Mouse (Mus musculus): ENCODE results near the gene Hectd4. TPM values are rescaled to one million over a fixed set of nuclear protein-coding genes. Genes with fewer than 3 reads are reported as not detected.
"Not testable (repeated sequence)": the region's sequence is repeated elsewhere in the genome, so short reads cannot be mapped to it uniquely, and the experiment has no call there.

Gene Hectd4
- polyA plus RNA-seq, 1 experiment from 2014 or later: 5.5 TPM

DNA sequence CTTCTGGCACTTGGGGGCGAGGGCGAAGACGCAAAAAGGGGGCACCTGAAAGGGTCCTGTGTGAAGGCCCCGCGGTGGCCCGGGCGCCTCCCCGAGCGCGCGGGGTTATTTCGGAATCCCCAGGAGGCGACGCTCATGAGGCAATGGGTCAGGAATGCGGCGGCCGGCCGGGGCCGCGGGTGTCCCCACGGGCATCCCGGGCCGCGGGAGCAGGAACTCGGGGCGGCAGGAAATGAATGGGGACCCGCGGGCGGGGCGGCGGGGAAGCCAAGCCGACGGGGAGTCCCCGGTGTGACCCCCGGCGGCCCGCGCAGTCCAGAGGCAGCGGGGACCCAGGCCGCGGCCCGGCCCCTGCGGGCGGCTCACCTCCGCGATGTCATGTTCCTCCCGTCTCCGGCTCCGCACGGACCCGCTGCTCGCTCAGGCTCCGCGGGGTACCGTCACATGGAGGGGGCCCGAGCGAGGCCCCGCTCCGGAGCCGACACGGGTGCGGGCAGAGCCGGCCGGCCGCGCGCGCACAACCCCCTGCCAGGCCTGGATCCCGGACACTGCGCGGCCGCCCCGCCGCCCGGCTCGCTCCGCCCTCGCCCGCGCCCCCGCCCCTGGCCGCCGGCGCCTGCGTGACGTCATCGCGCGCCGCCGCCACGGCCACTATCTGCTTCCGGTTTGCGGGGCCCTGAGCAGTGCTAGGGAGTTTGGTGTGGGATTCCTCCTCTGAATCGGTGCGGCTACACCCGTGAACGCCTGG is 29.0 kb upstream of the Hectd4 start, which contains the start of gene Ptpn11:
TSS of gene Ptpn11 (minus strand) at position 562 of the 748 bp plus-strand sequence.
- Histone ChIP-seq H3K9me3 (replicated peaks) (no peaks in the 10 kb centered on the region), H3K36me3 (no peaks in the 10 kb centered on the region), H3K9ac (peak within 1 kb of the TSS; percentile 92), H3K4me3 (replicated peaks) (peak within 1 kb of the TSS; percentile 93), H3K4me1 (peaks cover 38% of the 10 kb centered on the region), H3K27ac (replicated peaks) (peak within 1 kb of the TSS; percentile 87), H3K4me2 (replicated peaks) (peak within 1 kb of the TSS; percentile 85), H3K27me3 (no peaks in the 10 kb centered on the region)
- under 1% methylated on average over 88 of the region's 98 CpGs for WGBS
- peak; percentile 93 for ATAC-seq (ENCODE audit: insufficient number of reproducible peaks, low FRiP score, low TSS enrichment, low read depth)

DNA sequence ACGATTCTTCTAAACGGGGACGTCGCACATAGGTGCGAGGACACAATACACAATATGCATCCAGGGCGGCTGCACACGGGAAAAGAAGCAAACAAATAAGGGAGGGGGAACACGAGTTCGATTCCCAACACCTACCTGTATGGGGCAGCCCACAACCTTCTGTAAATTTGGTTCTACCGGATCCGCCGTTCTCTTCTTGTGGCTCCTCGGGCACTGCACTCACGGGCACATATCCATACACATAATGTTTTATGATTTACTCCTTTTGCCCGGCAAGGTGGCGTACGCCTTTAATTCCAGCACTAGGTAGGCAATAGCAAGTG is 28.5 kb upstream of the Hectd4 start:
- Histone ChIP-seq H3K27ac (replicated peaks) (peak overlapping the region; percentile 87), H3K27me3 (no peaks in the 10 kb centered on the region), H3K9ac (peak overlapping the region; percentile 75), H3K4me3 (replicated peaks) (peak overlapping the region; percentile 93), H3K4me1 (peaks cover 33% of the 10 kb centered on the region), H3K36me3 (no peaks in the 10 kb centered on the region), H3K9me3 (replicated peaks) (no peaks in the 10 kb centered on the region), H3K4me2 (replicated peaks) (peak overlapping the region; percentile 85)
- ATAC-seq (ENCODE audit: insufficient number of reproducible peaks, low FRiP score, low TSS enrichment, low read depth): no peak; the same call in 1 of the 2 replicates
- WGBS: 8% methylated on average over 17 of the region's 17 CpGs

DNA sequence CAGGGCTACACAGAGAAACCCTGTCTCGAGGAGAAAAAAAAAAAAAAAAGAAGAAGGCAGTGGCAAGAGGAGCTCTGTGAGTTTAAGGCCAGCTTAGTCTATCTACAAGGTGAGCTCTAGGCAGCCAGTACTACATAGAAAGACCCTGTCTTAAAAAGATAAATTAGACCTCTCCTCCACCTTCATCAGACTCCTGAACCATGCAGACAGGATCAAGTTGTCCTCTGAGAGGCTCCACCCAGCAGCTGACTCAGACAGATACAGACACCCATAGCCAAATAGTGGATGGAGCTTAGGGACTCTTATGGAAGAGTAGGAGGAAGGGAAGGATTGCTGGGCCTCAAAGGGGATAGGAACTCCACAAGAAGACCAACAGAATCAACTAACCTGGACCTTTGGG is 25.8 kb upstream of the Hectd4 start:
- H3K4me1 ChIP-seq: peaks cover 13% of the 10 kb centered on the region
- H3K9me3 ChIP-seq (replicated peaks): no peaks in the 10 kb centered on the region
- H3K4me3 ChIP-seq (replicated peaks): no peak overlapping the region
- WGBS: 44% methylated on average over 1 of the region's 1 CpGs
- no peak overlapping the region for H3K27ac ChIP-seq (replicated peaks)
- 0 out of 2 replicates have a peak, but pooled peaks cover 5% of the 10 kb centered on the region for H3K27me3 ChIP-seq
- H3K9ac ChIP-seq: no peak overlapping the region
- ATAC-seq (ENCODE audit: insufficient number of reproducible peaks, low FRiP score, low TSS enrichment, low read depth): no peak
- H3K4me2 ChIP-seq (replicated peaks): no peak overlapping the region
- no peaks in the 10 kb centered on the region for H3K36me3 ChIP-seq

DNA sequence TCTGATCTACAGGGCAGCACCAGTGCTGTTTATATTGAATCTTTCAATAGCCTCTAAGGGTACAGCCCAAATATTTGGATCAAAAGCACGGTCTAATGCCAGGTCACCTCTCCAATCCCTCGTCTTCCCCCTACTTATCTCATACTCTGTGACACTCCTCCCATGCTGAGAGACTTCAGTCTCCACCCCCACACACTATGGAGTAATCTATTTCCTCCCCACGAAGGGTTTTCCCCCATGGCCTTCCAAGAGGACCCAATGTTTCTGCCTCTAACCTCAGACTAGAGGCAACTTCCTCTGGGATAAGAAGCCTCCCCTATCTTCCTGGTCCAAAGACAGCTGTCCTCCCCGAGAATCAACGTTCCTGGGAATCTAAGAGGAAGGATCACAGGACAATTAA is 23.3 kb upstream of the Hectd4 start:
- Histone ChIP-seq H3K4me3 (replicated peaks) (no peak overlapping the region), H3K9me3 (replicated peaks) (no peaks in the 10 kb centered on the region), H3K9ac (no peak overlapping the region), H3K4me2 (replicated peaks) (no peak overlapping the region), H3K36me3 (no peaks in the 10 kb centered on the region), H3K27me3 (peaks cover 11% of the 10 kb centered on the region; the same call in 1 of the 2 replicates), H3K4me1 (0 out of 2 replicates have a peak, but pooled peaks cover under 1% of the 10 kb centered on the region), H3K27ac (replicated peaks) (no peak overlapping the region)
- ATAC-seq (ENCODE audit: insufficient number of reproducible peaks, low FRiP score, low TSS enrichment, low read depth): no peak
- 42% methylated on average over 5 of the region's 5 CpGs for whole genome bisulfite sequencing

DNA sequence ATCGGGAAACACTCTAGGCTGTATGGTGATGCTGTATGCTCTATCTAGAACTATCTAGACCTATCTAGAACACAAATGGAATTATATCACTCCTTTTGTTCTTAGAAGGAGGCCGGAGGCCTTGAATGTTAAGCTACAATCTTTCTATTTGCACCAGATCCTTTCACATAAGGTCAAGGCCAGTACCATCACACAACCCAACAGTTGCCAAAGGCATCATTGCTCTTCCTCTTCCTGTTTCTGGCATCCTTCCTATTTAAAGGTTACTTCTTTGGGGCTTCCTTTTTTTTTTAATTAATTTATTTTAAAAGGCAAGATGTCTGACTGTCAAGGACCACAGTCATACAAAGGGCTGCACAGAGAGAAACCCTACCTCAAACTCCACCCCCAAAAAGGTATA is 22.7 kb upstream of the Hectd4 start:
- Histone ChIP-seq H3K4me1 (no peaks in the 10 kb centered on the region), H3K4me2 (replicated peaks) (no peak overlapping the region), H3K9ac (no peak overlapping the region), H3K27me3 (peaks cover 11% of the 10 kb centered on the region; the same call in 1 of the 2 replicates), H3K4me3 (replicated peaks) (no peak overlapping the region), H3K36me3 (no peaks in the 10 kb centered on the region), H3K9me3 (replicated peaks) (no peaks in the 10 kb centered on the region), H3K27ac (replicated peaks) (no peak overlapping the region)
- 68% methylated on average over 2 of the region's 2 CpGs for WGBS
- ATAC-seq (ENCODE audit: insufficient number of reproducible peaks, low FRiP score, low TSS enrichment, low read depth): no peak

DNA sequence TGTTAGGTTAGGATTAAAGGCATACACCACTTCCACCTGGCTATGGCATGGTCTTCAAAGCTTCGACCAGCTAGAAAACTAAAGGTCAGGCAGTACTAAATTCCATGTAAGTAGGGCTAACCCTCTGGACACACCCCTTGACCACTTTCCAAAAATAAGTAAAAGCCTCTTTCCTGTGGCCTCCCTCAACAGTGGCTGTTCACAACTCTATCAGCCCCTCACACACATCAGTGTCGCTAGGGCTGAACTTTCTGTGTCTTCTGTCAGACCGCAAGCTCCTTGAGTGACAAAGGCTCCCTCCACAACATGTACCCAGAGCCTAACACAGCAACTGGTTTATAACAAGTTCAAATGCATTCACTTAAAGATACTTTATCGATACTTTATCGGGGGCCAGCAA is 21.6 kb upstream of the Hectd4 start:
- no peaks in the 10 kb centered on the region for H3K36me3 ChIP-seq
- no peak overlapping the region for H3K4me3 ChIP-seq (replicated peaks)
- no peak overlapping the region for H3K4me2 ChIP-seq (replicated peaks)
- no peak overlapping the region for H3K9ac ChIP-seq
- no peaks in the 10 kb centered on the region for H3K9me3 ChIP-seq (replicated peaks)
- no peak for ATAC-seq (ENCODE audit: insufficient number of reproducible peaks, low FRiP score, low TSS enrichment, low read depth)
- H3K4me1 ChIP-seq: no peaks in the 10 kb centered on the region
- no peak overlapping the region for H3K27ac ChIP-seq (replicated peaks)
- WGBS: 82% methylated on average over 5 of the region's 5 CpGs
- peaks cover 11% of the 10 kb centered on the region; the same call in 1 of the 2 replicates for H3K27me3 ChIP-seq

DNA sequence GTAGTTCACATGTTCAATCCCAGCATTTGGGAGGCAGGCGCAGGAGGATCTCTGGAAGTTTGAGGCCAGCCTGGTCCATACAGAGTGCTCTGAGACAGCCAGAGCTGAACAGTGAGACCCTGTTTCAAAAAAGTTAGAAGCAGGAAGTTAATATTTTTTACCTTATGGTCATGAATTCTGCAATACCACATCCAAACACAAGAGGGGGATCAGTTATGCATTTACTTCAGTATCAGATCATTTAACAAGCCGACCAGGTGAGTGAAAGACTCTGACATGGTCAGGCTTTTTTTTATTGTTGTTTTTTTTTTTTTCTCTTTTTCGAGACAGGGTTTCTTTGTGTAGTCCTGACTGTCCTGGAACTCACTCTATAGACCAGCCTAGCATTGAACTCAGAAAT is 18.3 kb upstream of the Hectd4 start:
- Histone ChIP-seq H3K9ac (no peak overlapping the region), H3K4me3 (replicated peaks) (no peak overlapping the region), H3K4me1 (peaks cover 14% of the 10 kb centered on the region), H3K4me2 (replicated peaks) (no peak overlapping the region), H3K27ac (replicated peaks) (no peak overlapping the region), H3K36me3 (peaks cover 12% of the 10 kb centered on the region), H3K27me3 (peaks cover 11% of the 10 kb centered on the region; the same call in 1 of the 2 replicates), H3K9me3 (replicated peaks) (no peaks in the 10 kb centered on the region)
- WGBS: 48% methylated on average over 3 of the region's 3 CpGs
- ATAC-seq (ENCODE audit: insufficient number of reproducible peaks, low FRiP score, low TSS enrichment, low read depth): no peak

DNA sequence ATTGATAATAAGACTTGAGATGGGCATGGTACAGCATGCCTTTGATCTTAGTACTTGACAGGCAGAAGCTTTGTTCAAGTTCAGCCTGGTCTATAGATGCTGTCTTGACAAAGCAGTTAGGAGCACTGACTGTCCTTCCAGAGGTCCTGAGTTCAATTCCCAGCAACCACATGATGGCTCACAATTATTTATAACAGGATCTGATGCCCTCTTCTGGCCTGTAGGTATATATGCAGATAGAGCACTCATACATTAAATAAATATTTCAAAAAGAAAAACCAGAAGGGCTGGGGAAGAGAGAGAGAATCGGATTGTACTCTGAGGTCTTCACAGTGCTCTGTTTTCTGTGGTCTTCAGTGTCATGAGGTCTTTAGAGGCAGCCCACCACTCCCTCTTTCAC is 17.6 kb upstream of the Hectd4 start:
- Histone ChIP-seq H3K9me3 (replicated peaks) (no peaks in the 10 kb centered on the region), H3K4me3 (replicated peaks) (no peak overlapping the region), H3K36me3 (peaks cover 20% of the 10 kb centered on the region), H3K27ac (replicated peaks) (no peak overlapping the region), H3K4me1 (peaks cover 21% of the 10 kb centered on the region), H3K27me3 (peaks cover 5% of the 10 kb centered on the region; the same call in 1 of the 2 replicates), H3K9ac (no peak overlapping the region), H3K4me2 (replicated peaks) (no peak overlapping the region)
- ATAC-seq (ENCODE audit: insufficient number of reproducible peaks, low FRiP score, low TSS enrichment, low read depth): no peak
- 93% methylated on average over 1 of the region's 1 CpGs for WGBS

DNA sequence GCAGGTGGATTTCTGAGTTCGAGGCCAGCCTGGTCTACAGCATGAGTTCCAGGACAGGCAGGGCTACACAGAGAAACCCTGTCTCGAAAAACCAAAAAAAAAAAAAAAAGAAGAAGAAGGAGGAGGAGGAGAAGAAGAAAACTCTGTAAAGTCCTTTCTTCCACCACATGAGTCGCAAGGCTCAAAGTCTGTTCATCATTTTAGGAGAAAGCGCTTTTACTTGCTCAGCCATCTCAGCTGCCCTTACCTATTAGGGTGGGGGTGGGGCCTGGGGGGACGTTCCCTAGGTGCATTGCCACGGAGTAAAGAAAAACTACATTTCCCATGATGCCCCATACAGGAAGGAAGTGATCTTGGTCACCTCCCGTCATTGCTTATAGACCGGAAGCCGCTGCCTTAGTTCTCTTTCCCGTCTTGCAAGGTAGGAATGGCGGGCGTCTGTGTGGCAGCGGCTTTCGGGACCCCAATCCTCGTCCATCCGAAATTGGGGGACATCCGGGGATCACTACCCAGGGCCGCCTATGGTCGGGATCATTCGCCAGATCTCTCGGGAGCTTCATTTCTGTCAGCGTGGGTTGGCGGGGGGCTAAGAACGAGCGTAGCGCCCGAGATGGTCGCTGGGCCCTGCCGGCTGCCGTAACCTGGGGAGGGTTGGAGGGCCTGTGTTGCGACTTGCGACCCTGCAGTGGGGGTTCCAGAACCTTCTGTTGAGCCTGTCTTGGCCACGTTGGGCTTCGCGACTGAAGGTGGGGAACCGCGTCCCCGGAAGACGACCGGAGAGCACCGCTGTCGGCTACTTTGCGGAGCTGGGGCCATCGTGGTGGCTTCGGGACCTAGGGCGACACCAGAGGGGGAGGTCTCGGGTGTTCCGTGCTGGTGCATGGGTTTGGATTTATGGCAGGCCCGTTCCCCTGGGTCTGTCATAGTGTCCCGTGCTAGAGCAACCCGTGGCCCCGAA is 15.6 kb upstream of the Hectd4 start, which contains the start of gene Rpl6:
TSS of gene Rpl6 (plus strand) at position 350 of the 958 bp plus-strand sequence.
- Histone ChIP-seq H3K4me1 (peaks cover 26% of the 10 kb centered on the region), H3K4me2 (replicated peaks) (peak within 1 kb of the TSS; percentile 56)

DNA sequence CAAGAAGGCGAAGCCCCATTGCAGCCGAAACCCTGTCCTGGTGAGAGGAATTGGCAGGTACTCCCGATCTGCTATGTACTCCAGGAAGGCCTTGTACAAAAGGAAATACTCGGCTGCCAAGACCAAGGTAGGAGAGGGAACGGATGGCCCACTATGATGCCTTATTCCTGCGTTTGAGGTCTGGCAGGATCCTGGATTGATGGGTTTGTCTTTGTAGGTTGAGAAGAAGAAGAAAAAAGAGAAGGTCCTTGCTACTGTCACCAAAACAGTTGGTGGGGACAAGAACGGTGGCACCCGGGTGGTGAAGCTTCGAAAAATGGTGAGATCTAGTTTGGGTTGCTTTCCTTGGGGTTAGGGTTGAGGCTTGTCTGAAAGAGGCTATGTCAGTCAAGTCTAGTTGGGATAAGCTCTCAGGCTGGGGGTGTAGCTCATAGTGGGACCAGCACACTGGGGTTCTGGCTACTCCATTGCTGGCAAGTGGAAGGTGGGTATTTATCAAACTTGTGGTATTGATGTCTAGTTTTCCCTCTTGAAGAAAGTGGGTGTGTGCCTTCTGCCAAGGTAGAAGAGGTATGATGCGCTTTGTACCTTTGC is 14.4 kb upstream of the Hectd4 start:
- ATAC-seq (ENCODE audit: insufficient number of reproducible peaks, low FRiP score, low TSS enrichment, low read depth); H3K27me3 ChIP-seq; H3K27ac ChIP-seq (replicated peaks); H3K9me3 ChIP-seq (replicated peaks): not testable (repeated sequence)
- peak overlapping the region; percentile 89 for H3K4me3 ChIP-seq (replicated peaks)
- peak overlapping the region; percentile 16; the same call in 1 of the 2 replicates for H3K9ac ChIP-seq
- WGBS: 64% methylated on average over 8 of the region's 10 CpGs
- peak overlapping the region; percentile 56 for H3K4me2 ChIP-seq (replicated peaks)
- H3K36me3 ChIP-seq: peaks cover 50% of the 10 kb centered on the region
- H3K4me1 ChIP-seq: peaks cover 26% of the 10 kb centered on the region

More for the DNA sequence above, 15.6 kb upstream of the Hectd4 start, which contains the start of gene Rpl6:
- peak; percentile 88 for ATAC-seq (ENCODE audit: insufficient number of reproducible peaks, low FRiP score, low TSS enrichment, low read depth)
- Histone ChIP-seq H3K27ac (replicated peaks) (peak within 1 kb of the TSS; percentile 84), H3K4me3 (replicated peaks) (peak within 1 kb of the TSS; percentile 89), H3K9me3 (replicated peaks) (no peaks in the 10 kb centered on the region), H3K36me3 (peaks cover 39% of the 10 kb centered on the region), H3K9ac (peak within 1 kb of the TSS; percentile 98), H3K27me3 (peaks cover 4% of the 10 kb centered on the region; the same call in 1 of the 2 replicates)
- 1% methylated on average over 52 of the region's 52 CpGs for WGBS

DNA sequence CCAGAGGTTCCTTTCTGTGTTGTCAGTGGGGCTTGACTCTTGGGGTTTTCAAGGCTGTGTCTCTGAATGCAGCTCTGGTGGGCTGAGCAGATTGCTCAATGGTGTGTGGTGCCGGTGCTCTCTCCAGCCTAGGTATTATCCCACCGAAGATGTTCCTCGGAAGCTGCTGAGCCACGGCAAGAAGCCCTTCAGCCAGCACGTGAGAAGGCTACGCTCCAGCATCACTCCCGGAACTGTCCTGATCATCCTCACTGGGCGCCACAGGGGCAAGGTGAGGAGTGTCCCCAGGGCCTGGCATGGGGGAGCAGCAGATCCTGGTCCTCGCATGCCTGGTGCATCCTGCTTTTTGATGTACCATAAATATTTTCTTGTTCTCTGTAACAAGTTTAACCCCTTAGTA is 13.5 kb upstream of the Hectd4 start:
- H3K4me1 ChIP-seq: peaks cover 26% of the 10 kb centered on the region
- no peak overlapping the region for H3K27ac ChIP-seq (replicated peaks)
- peak overlapping the region; percentile 89 for H3K4me3 ChIP-seq (replicated peaks)
- H3K9ac ChIP-seq: no peak overlapping the region
- peaks cover 59% of the 10 kb centered on the region for H3K36me3 ChIP-seq
- peak overlapping the region; percentile 56; the same call in 1 of the 2 replicates for H3K4me2 ChIP-seq (replicated peaks)
- no peak for ATAC-seq (ENCODE audit: insufficient number of reproducible peaks, low FRiP score, low TSS enrichment, low read depth)
- WGBS: 67% methylated on average over 9 of the region's 9 CpGs
- H3K9me3 ChIP-seq (replicated peaks): no peaks in the 10 kb centered on the region
- no peaks in the 10 kb centered on the region for H3K27me3 ChIP-seq
